Mouse (Mus musculus) liver, adult 2 months (tissue): ENCODE data around the gene Bcl3.

Experiments used
- CTCF ChIP-seq: fragments of 200-500 bp; IDR thresholded peaks from 2 replicates; pipeline ENCODE4 v1.5.1; 2011; ENCODE audit warnings: low read depth, low read length, control low read depth
- POLR2A ChIP-seq: fragments of 200-500 bp; IDR thresholded peaks from 2 replicates; pipeline ENCODE4 v1.6.1; 2011; ENCODE audit warnings: low read length, control low read depth; ENCODE audit not compliant: insufficient read depth; ENCODE audit errors: extremely low read depth

DNA sequence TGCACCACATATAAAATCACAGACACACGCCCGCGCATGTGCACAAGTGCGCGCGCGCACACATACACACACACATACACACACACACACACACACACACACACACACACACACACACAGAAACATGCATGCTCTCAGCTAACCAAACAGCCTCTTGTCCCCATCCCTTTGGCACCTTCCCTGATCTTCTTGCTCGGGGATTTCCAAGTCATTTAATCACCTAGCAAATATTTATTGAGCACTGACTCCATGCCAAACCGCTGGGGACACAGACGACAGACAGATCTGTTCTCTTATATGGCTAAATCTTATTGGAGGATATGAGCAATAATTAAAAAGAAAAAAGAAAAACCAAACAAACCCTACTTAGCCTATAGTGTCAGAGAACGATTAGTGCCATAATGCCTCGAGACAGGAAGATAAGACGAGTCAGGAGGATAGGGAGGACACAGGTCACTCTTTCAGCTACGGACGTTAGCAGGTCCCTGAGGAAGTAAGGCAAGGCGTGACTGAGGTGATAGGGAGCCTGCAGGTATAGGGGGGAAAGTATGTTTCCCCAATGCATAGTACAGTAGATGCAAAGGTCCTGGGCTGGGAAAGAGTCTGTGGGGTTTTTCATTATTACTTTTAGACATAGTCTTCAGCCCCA lies 45.3 kb upstream of the Bcl3 start:
- TF ChIP-seq CTCF, result no peak
- no peak for TF ChIP-seq POLR2A
